Mouse (Mus musculus): ENCODE data around the gene Mrpl43.
"Not testable (repeated sequence)": the region's sequence is repeated elsewhere in the genome, so short reads cannot be mapped to it uniquely, and the experiment has no call there.

The Mrpl43 gene

GRCm38 (mm10) chr19:45005957-45006712 lies at the start of gene Mrpl43:
Gene Mrpl43, minus strand, starts transcription at chr19:45006442.
- peak; percentile 93 to 95 for DNase-seq

GRCm38 (mm10) chr19:45054892-45055690 lies 48.8 kb upstream of the Mrpl43 start:
- no peak for DNase-seq

GRCm38 (mm10) chr19:45053451-45053850 lies 47.2 kb upstream of the Mrpl43 start:
- DNase-seq: no peak

GRCm38 (mm10) chr19:45049523-45049922 lies 43.3 kb upstream of the Mrpl43 start:
- no peak for DNase-seq

- DNase-seq: no peak
These were observed 42.6 kb upstream of the Mrpl43 start for GRCm38 (mm10) chr19:45048644-45049365.

GRCm38 (mm10) chr19:45047935-45048643 lies 41.8 kb upstream of the Mrpl43 start:
- peak in 1 of 2 experiments; percentile 58 for DNase-seq

GRCm38 (mm10) chr19:45047417-45047934 lies 41.2 kb upstream of the Mrpl43 start, which contains the start of gene Sfxn3:
Gene Sfxn3, plus strand, starts transcription at chr19:45047503.
- peak; percentile 87 for DNase-seq

GRCm38 (mm10) chr19:45046523-45047321 lies 40.5 kb upstream of the Mrpl43 start:
- DNase-seq: peak; percentile 75 to 86

- no peak for DNase-seq
These were observed 39.4 kb upstream of the Mrpl43 start, which contains the start of gene Pdzd7 for GRCm38 (mm10) chr19:45045651-45046050. Gene Pdzd7, minus strand, starts transcription at chr19:45045717.

GRCm38 (mm10) chr19:45045236-45045635 lies 39.0 kb upstream of the Mrpl43 start:
- DNase-seq: no peak

GRCm38 (mm10) chr19:45044389-45044927 lies 38.2 kb upstream of the Mrpl43 start:
- no peak for DNase-seq

GRCm38 (mm10) chr19:45040214-45040613 lies 34.0 kb upstream of the Mrpl43 start:
- DNase-seq: no peak

- not testable (repeated sequence) for DNase-seq
These were observed 32.0 kb upstream of the Mrpl43 start for GRCm38 (mm10) chr19:45038198-45038597.

- DNase-seq: peak in 1 of 2 experiments; percentile 52
These were observed 30.6 kb upstream of the Mrpl43 start for GRCm38 (mm10) chr19:45036867-45037266.

- no peak for DNase-seq
These were observed 26.5 kb upstream of the Mrpl43 start for GRCm38 (mm10) chr19:45032570-45033332.

GRCm38 (mm10) chr19:45031780-45032179 lies 25.5 kb upstream of the Mrpl43 start:
- peak; percentile 57 to 64 for DNase-seq

GRCm38 (mm10) chr19:45030746-45031693 lies 24.8 kb upstream of the Mrpl43 start:
- peak; percentile 47 to 49 for DNase-seq

GRCm38 (mm10) chr19:45030111-45030510 lies 23.9 kb upstream of the Mrpl43 start:
- peak; percentile 59 to 65 for DNase-seq

GRCm38 (mm10) chr19:45029571-45029970 lies 23.3 kb upstream of the Mrpl43 start:
- no peak for DNase-seq

Measured in thymus, postnatal 36 days (tissue).